Mouse (Mus musculus) 3T3-L1 (cell line): ENCODE data around the gene Gltpd2.
"Not testable (repeated sequence)": the region's sequence is repeated elsewhere in the genome, so short reads cannot be mapped to it uniquely, and the experiment has no call there.

Experiments used
- DNase-seq: peaks from one replicate; pipeline ENCODE4 v3.0.0-alpha.2; 2015; ENCODE audit warnings: low read depth, low spot score

Gene Gltpd2

DNA sequence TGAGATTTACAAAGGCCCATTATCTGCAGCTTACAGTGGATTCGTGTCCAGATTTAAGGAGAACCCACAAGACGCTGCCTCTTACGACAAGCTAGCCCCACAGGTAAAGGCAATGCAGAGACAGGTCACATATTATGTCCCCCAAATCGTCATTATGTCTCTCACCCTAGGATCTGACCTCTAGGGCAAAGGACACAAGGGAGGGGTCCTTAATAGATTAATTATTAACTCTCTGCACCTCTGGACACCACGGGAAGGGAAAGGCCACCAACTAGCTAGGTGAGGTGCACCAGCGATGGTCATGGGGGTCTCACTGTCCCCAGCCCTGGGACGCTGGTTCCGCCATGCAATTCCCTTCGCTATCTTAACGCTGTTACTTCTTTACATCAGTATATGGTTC lies at the start of gene Gltpd2:
Gene Gltpd2 (plus strand): TSS at position 274 of the 400 bp plus-strand sequence.
- no peak for DNase-seq

DNA sequence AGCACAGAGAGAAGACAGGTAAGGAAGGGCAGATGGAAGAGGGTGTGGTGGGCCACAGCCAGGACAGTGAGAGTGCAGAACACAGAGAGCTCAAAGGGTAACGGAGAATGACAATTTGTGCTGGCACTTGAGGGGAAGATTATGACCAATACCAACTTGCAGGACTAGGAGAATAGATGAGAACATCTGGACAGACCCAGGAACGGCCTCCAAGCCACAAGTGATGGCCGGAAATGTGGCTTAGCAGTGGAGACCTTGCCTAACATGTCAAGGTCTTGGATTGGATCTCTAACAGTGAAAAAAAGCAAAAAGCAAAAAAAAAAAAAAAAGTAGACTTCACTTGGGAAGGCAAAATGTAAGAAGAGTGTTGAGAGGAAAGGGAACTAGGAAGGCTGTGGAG lies 49.2 kb upstream of the Gltpd2 start:
- no peak for DNase-seq

DNA sequence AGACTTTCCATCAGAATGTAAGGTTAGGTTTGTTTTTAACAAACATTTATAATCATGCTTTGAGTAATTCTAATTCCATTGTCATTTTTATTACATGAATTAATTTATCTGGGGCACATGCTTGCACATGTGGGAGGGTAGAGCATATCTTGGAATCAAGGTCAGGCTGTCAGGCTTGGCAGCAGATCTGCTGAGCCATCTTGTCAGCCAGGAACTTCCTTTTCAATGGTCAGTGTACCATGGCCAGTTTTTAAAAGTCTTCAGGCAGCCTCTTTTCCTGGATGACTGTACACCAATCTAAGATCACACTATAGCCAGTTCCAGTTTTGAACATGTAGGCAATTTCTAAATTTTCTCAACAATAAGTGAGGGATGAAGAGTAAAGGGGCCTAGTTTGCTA lies 46.3 kb upstream of the Gltpd2 start:
- DNase-seq, result no peak

DNA sequence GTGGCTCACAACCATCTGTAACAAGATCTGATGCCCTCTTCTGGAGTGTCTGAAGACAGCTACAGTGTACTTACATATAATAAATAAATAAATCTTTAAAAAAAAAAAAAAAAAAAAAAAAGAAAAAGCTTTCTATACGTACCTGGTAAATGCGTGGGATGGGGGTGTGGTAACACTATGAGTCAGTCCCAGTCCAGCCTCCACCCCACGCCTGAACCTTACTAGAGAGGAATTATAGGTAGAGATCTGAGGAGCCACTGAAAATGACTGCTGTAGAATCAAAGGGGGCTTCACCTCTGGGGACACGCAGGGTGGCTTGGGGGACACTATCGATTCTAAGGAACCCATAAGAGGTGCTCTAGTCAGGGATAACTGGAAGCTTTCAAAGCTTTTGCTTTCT lies 45.7 kb upstream of the Gltpd2 start:
- DNase-seq, result not testable (repeated sequence)

DNA sequence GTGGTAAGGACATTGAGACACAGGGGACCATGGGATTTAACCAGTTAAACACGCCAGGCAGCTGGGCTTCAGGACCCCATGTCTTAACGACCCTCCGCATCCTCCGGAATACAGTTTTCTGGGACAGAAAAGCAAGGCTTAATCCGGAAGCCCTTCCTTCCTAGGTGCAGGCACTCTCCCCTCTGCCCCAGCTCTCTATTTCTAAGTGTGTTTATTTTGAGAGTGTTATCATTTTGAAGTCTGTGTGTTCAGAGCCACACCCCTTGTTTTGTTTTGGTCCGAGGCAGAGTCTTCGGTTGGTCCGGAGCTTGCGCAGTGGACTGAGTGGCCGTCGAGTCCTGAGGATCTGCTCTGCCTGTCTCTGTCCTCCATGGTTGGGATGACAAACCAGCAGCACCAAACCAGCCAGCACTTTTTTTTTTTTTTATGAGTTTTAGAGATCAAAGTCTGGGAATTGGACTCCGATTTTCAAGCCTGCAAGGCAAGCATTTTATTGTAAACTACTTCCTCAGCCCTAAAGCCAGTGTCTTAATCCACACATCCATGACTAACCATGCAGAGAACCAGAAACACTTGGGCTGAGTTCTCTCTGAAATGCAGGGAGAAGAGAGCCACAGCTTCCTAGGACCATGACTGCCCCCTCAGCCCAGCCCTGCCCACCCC lies 44.0 kb upstream of the Gltpd2 start:
- no peak for DNase-seq

DNA sequence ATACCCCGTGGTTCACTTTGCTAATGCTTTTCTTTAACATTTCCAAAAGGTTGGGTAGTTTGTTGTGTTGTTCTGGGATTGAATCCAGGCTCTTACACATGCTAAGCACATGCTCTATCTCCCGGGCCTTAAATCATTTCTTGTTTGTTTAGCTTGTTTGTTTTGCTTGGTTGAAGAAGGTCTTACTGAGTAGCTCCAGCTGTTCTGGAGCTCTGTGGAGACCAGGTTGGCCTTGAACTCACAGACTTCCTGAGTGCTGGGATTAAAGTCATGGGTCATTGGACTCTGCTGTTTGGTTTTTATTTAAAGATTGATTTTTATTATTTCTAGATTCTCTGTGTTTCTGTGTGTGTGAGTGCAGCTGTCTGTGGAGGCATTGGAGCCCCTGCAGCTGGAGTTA lies 33.5 kb upstream of the Gltpd2 start:
- DNase-seq, result peak; percentile 11

DNA sequence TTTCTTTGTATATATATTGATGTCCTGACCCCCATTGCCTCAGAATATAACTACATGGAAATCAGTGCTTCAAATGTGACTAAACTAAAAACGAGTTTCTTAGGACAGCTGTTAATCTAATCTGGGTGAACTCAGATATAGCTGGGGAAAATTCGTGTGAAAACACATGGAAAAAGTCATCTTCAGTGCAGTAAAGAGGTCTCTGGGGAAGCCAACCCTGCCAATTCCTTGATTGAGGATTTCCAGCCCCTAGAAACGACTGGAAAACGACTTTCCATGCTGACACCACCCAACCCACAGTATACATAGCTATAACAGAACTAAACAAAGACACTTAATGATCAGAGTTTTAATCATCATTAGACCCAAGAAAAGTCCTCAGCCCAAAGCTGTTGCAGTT lies 31.2 kb upstream of the Gltpd2 start:
- no peak for DNase-seq

DNA sequence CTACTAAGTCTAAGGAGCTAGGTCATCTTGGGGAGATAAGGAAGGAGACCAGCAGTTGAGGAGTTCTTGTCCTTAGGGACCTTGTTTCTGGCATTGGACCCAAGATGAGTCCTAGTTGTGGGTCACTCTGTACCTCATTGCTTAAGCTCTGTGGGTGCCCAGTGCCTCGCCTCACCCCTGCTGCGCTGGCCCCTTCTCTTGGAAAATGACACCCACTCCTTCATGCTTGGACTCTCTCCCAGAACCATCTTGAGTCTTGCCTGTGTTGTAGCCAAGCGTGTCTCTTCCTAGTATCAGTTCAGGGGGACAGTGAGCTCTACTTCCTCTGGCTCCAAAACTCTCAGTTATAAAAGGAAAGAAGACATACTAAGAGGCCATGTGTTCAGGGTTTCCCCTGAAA lies 29.9 kb upstream of the Gltpd2 start:
- DNase-seq, result no peak

DNA sequence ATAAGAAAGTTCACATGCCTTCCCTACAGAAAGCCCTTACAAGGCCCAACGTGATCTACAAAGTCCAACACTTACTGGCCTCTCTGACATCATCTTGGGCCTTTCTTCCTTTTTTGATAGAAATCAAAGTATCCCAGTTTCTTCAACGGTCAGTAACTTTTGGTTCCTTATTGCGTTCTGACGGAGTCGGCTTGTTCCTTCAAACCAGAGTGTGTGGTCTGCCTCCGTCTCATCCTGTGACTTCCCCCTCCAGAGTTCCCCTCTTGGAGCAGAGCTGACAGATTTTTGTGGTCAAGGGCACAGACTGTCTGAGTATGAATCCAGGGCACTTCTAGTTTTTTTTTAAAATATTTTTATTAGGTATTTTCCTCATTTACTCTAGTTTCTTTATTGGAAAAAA lies 29.3 kb upstream of the Gltpd2 start:
- DNase-seq, result no peak

DNA sequence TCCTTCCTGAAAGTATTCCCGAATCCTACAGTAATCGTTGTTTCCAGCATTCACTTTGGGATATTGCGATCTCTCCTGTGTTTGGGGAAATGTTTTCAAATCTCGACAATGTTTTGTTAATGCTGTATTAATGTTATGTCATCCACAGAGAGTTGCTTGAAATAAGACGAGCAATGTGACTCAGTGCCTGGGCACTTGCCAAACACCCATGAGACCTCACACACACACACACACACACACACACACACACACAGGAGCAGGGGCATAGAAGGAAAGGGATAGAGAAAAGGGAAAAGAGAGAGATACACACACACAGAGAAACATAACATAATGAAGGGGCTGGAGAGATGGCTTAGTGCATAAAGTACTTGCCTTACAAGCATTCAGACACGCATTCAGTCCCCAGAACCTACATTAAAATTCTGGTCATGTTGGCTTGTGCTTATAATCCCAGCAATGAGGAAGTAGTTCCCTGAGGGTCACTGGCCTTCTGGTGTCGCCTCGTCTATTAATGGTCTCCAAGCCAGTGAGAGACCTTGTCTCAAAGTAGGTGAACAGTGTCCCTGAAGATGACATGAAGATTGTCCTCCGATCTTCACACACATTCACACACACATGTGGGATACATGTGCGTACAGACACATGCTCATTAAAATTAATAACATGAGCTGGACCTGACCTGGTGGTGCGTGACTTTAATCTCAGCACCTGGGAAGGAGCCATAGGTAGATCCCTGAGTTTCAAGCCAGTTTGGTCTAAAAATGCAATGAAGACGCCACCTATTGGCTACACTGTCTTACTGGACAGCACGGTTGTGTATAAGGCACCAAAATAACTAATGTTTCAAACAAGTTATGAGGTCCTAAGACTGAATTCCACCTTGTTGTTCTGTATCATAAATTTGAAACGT lies 19.2 kb upstream of the Gltpd2 start:
- DNase-seq, result peak; percentile 57

DNA sequence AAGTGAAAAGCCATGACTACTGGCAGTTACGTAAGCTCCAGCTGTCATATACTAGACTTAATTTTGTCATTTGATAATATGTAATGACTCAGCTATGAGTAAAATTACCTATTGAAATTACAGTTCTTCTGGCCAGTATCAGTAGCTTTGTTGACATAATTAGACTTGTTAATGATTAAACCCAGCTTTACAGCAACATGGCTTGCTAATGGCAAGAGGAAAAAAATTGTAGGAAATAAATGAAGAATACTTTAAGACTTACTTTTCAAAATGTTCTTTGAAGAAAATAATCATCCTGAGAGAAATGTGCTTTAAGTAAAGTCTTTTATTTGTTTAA lies 18.6 kb upstream of the Gltpd2 start:
- no peak for DNase-seq

DNA sequence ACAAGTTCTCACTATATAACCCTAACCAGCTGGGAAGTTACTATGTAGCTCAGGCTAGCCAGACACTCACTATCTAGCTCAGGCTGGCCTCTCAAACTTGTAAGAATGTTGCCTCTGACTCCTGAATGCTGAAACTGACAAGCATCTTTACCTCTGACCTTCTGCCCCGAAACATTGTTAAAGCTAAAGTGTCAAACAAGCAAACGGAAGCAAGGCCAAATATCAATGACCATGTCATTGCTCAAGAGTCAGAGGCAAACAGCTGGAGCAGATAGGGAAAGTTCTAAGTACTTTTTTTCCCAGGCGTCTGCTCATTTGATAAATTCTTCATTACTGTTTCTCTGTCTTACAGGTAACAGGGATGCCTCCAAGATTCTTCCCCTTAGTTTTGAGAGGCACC lies 17.0 kb upstream of the Gltpd2 start:
- no peak for DNase-seq

DNA sequence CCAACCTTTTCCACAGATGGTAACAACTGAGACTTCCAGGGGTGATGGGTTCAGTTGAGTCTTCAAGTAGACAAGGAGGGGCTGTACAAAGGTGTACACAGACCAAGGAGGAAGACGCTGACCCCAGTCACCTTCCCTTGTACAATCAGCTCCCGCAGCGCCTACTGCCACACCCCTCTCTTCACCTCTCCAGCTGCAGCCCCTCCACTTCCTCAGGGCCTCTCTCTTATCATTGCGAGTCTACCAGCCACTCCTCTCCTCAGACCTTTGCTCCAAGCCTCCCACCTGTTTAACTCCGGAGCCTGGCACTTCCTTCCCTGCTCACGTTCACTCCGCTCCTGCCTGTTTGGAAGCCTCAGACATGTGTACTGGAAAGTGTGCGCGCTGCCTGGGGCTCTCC lies 14.0 kb upstream of the Gltpd2 start, which contains the start of gene Tm4sf5:
Gene Tm4sf5 (plus strand): TSS at position 275 of the 400 bp plus-strand sequence.
- DNase-seq, result no peak

DNA sequence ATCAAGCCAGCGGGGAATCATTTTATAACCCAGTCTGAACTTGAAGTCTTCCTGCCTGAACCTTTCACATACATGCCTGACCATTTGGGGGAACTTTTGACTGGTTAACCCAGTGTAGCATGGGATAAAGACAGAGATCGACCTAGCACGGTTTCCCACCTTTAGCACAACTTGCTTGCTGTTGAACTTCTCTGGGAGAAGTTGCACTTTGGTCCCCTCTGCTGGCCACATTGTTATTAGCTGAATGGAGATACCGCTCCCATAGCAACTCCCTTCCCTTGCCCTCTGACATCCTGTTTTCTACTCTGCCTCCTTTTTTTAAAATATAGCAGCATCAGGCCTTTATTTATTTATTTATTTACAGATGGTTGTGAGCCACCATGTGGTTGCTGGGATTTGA lies 12.6 kb upstream of the Gltpd2 start:
- DNase-seq, result peak; percentile 88

DNA sequence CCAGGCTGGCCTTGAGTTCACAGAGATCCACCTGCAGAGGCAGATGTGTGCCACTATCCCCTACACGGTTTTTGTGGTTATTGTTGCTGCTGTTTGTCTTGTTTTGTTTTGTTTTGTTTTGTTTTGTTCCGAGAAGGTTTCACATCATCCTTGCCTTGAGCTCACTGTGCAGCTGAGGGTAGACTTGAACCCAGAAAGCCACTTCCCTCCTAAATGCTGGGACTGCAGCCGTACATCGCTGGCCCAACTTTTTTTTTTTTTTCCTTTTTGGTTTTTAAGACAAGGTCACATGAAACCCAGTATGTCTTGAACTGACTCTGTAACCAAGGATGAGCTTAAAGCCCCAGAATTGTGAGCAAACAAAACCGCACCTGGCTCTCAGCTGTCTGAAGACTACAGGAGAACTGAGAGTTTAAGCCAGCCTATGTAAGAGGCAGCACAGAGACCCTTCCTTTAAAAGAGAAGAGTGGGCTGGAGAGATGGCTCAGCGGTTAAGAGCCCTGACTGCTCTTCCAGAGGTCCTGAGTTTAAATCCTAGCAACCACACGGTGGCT lies 12.0 kb upstream of the Gltpd2 start:
- no peak for DNase-seq

DNA sequence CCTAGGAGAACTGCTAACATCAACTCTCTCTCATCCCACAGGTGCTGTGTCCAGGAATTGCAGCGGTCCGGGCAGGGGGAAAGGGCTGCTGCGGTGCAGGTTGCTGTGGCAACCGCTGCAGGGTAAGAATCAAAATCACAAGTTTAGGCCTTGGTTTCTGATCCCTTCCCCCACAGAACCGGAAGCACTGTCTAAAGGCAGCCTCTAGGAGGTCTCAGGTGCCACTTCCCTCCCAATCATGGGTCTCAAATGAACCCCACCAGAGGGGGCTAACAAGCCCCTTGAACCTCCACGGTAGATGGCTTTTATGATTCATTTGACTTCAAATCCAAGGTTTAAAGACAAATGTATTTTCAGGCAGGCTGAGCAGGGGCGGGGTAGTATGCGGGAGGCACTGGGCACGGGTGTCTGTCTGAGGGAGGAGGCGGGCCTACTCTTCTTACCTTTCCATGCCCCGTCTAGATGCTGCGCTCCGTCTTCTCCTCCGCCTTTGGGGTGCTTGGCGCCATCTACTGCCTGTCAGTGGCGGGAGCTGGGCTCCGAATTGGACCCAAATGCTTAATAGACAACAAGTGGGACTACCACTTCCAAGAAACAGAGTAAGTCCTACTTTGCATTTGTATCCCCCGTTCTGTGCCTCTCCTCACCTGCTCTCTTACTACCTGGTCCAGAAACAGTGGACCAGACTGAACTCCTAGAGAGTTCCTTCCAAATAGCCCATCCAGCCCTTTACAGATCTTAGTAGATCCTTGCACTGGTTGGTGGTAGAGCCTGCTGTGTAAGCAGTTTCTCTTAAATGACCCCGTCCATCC lies 9.0 kb upstream of the Gltpd2 start:
- DNase-seq, result peak; percentile 22

DNA sequence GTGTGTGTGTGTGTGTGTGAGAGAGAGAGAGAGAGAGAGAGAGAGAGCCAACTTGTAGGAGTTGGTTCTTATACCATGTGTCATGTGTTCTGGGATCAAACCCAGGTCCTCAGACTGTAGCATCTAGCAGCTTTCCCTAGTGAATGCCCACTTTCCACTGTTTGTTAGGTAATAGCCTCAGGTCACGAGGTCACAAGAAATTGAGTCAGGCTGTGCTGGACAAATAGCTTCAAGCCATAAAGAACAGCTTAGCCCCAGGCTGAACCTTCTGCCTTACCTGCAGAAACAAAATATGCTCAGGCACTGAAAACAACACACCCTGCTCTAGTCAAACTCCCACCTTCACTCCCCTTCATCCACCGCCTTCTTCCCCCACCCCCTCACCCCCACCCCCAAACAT lies 7.8 kb upstream of the Gltpd2 start:
- peak; percentile 48 for DNase-seq

DNA sequence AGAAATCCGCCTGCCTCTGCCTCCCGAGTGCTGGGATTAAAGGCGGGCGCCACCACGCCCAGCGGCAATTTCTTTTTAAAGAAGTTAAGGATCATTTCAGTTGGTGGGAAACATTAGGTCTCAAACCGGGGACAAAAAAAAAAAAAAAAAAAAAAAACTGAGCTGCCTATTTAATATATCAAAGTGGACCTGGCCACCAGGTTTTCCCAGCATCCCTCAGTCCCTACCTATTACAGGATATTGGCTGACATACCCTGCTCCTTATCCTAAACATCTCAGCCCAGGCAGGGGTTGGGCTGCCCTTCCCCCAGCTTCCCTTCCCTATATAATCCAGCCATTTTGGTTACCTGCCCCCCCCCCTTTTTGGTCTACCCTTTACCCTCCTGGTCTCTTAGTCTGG lies 7.2 kb upstream of the Gltpd2 start:
- DNase-seq, result no peak

DNA sequence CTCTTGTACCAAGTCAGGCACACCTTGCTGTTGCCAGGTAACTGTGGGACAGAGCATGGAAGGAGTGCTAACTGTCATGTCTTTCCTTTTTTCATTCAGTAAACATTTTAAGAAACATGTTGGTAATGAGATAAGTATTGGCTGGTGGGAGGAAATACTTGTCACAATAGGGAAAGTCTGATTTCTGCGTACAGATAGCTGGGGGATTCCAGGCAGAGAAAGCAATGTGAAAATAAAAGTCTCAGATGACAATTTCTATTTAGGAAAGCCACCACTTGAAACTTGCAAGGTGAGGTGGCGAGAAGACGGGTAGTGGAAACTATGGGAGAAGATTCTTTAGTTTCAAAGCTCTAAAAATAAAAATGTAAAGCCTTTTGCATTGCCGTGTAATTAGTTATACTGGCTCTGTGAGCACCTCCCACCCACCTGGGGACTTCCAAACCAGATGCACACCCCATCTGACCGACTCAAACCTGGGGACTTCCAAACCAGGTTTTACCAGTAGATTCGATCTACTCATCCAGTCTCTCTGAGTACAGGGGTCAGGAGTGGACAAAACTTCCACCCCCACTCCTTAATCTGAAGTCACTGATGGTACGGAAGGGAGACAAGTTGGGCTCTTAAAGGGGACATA lies 6.2 kb upstream of the Gltpd2 start:
- no peak for DNase-seq

DNA sequence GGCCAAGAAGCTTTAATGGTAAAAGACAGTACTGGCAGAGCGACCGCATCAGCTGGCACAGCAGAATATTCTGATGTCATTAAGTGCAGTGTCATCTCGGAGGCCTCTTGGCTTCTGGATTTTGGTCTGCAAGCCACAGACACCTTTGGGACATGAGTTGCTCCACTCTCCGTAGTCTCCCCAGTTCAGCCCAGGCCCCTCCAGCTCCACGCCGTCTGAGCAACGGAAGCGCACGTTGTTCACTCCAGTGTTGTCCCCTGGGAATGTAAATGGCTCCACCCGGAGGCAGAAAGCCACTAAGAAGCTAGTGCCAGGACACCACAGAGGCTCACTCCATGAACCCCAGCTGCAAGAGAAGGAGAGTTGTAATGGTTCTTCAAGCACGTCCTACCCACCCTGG lies 5.5 kb upstream of the Gltpd2 start:
- DNase-seq, result no peak

DNA sequence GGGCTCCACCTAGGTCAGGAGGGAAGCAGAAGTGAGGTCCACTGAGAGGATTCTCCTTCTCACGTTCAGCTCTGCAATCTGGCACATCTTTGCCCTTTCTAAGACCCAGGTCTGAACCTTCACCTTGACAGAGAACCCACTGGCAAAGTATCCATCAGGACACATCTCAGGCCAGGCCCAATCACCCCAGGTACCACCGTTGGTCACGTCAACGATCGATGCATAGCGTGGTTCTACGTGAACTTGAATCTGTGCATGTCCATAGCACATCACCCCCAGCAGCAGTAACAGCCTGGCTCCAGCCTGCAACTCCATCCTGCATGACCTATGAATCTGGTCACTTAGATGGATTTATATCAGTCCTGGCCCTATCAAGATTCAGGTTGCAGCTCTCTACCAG lies 4.7 kb upstream of the Gltpd2 start, which contains the start of gene Vmo1:
Gene Vmo1 (minus strand): TSS at position 329 of the 400 bp plus-strand sequence.
- DNase-seq, result no peak
